Mouse (Mus musculus): ENCODE results near the gene Zfp943. TPM values are rescaled to one million over a fixed set of nuclear protein-coding genes. Genes with fewer than 3 reads are reported as not detected.

Gene Zfp943
- total RNA-seq (2021): 10 to 100 TPM; 12.5 to 17.5 TPM
- long read RNA-seq, experiment 1, partial matches to known transcripts: 0 of 7 reads
- long read RNA-seq, experiment 1, other reads (novel, unspliced or antisense): 2 of 7 reads
- long read RNA-seq, experiment 2, partial matches to known transcripts: 0 of 5 reads
- long read RNA-seq, experiment 2, other reads (novel, unspliced or antisense): 0 of 5 reads

DNA sequence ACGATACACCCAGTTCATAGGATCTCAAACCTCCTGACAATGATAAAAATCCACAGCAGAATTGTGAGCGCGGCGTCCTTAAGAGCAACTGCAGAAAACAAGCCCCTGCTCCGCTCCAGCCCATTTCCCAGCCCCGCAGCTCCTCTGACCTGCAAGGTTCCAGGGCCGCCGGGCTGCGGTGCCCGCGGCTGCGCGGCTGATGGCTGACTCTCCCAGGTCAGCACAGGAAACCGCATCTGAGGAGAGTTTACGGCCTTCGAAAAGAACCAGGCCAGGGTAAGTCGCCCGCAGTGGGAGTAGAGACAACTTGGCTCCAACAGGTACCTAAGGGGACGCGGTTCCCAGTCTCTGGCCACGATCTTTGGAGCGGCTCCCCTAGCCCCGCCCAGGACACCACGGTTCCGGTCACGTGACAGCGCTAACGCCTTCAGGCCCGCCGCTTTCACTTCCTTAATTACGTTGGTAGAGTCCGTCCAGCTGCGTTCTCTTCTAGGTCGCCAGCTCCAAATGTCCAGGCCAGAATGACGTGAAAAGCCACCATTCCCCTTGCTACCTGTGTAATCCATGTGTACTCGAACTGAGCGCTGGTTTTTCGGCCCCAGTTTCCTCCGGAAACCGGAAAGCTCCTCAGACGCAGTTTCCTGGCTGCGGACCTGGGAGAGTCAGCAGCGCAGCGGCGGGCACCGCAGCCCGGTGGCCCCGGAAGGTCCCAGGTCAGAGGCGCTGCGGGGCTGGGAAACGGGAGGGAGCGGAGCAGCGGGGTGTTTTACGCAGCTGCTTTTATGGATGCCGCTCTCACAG lies at the start of gene Zfp943, which contains the start of gene Zfp942:
Gene Zfp943 (plus strand): TSS at position 446 of the 801 bp plus-strand sequence.
Gene Zfp942 (minus strand): TSS at position 358 of the 801 bp plus-strand sequence.
- peak; percentile 80 for DNase-seq

DNA sequence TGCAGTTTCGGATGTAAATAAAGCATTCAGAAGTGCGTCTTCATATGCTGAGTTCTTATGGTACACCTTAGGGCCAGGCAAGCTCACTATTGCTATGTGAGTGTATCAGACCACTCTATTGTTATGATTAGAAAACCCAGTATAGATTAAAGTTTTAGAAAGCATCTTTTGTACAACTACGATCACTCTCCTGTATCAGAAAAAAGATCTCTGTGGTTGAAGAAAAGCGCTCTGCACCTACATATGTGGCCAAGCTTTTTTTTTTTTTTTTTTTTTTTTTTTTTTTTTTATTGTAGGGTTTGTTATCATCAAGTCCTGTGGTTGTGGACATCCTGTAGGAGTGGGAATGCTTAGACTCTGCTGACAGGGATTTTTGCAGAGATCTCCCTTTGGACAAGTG lies 950 bp downstream of the Zfp943 start:
- DNase-seq: no peak

DNA sequence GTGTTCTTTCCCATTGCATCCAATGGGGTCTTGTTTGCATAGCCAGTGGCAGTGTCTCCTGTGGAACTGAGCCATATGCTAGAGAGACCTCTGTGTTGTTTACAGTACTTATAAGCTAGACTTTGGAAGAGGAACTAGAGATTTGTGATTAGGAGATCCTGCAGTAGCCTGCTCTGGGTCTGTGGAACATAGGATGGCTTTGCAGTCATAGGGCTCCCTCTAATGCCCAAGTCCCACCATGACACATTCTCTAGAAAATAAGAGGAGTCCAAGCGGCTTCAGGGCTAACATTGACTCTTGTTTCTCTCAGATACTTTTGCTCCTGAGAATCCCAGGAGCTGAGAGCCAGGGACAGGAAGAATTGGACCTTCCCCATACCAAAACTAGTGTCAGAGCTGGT lies 73.2 kb downstream of the Zfp943 start:
- peak; percentile 29 for DNase-seq

DNA sequence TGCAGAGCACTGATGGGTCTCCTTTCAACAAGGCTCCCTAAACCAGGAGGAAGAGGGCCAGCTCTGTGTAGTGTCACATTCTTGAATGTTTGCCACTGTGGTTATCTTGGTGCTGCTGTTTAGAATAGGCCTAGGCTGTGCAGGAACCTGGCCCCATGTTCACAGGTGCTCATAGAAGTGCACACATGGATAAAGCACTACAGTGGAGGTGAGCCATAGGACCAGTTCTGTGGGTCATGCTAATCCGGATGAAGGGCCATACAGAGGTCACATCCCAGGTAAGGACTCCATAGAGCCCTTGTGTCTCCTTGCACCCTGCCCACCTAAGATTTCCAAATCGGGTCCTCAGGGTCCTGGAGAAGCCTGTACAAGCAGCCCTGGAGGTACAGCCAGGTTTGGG lies 87.1 kb downstream of the Zfp943 start:
- DNase-seq: no peak

DNA sequence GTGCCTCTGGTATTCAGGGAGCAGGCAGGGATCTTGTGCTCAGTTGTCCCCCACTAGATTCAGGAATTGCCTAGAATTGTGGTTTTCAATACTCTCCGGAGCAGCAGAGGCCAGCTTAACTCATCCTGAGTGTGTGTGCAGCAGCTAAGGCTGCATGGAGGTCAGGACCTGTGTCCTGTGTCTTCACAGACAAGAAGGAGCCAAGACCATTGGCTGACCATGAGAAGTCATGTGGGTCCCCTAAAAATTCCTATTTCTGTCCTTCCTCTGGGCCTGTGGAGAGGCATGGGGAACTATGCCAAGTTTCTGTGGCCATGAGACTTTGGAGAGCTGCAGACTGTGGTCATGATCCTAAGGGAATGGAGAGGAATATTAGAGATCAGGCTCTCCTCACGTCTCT lies 90.9 kb downstream of the Zfp943 start:
- DNase-seq: no peak

DNA sequence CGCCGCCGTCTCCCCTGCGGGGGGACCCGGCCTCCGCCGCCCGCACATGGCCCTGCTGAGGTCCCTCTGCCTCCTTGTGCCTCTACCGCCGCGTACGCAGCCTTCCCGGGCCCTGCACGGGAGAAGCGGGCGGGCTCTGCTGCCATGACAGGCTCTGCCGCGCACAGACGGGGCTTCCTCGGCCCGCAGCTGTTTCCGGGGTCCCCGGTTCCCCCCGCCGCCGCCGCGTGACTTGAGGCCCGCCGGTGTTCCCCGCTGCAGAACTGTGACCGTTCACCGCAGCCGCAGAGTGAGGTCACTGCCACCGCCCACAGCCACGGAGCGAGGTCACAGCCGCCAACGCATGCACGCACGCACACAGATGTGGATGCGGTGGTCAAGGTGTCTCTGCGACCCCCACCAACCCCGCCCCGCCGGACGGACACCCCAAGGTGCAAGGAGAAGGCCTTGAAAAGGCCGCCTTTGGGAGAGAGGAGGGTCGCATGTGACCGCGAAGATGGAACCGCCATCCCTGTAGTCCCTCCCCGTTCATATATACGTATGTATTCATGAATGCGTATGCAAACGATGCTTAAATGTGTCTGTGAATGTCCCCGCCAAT lies 118.8 kb downstream of the Zfp943 start:
- peak; percentile 66 for DNase-seq

DNA sequence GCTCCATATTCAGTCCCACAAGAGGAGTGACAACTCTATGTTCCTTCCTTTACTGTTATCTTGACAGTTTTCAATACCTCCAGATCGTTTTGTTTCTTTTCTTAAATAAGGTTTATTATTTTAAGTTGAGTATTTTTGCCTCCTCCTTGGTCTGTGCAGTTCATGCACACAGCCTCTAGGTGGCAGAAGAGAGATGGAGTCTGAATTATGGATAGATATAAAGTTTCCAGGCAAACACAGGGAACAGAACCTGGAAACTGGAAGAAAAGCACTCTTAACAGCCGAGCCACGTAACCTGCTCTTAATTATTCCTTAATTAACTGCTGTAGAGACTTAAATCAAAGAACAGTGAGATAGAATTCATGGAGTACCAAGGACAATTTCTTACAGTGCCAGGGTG lies 120.9 kb downstream of the Zfp943 start:
- peak; percentile 34 for DNase-seq

DNA sequence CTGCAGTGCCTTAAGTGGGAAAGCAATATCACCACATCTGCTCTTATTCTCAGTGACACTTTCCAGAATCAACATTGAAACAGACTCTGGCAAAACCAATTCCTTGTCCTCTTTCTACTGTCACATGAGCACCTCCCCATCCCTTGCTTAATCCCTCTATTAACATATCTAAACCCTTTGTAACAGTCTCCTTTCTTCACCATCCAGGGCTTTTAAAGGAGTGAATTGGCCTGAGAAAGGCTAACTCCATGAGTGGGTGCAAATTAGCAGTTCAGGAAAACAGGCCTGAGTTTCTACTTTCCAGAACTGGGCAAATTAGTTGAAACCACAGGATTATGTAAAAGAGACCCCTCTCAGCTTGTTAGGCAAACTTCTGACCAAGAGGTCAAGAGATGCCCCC lies 156.4 kb downstream of the Zfp943 start:
- DNase-seq: no peak

Other genes starting within 250 kb of the Zfp943 start
- gene Zfp229, start 231.8 kb upstream of the Zfp943 start, total RNA-seq (2021): 10 to 100 TPM in 1 of 2 experiments, 1 to 10 TPM in 1; 9.7 to 12.6 TPM
- 1 to 10 TPM; 3.7 to 4.8 TPM for gene Zfp820, start 116.8 kb upstream of the Zfp943 start, total RNA-seq (2021)
- 1 to 10 TPM; 3.9 to 4.1 TPM for gene Zfp995, start 52.6 kb upstream of the Zfp943 start, total RNA-seq (2021)
- gene Zfp942, start 88 bp upstream of the Zfp943 start, total RNA-seq (2021): 10 to 100 TPM in 1 of 2 experiments, 1 to 10 TPM in 1; 8.2 to 12.8 TPM
- gene Zfp947, start 203.6 kb downstream of the Zfp943 start, total RNA-seq (2021): 1 to 10 TPM in 1 of 2 experiments, under 1 TPM in 1; 0.99 to 2.1 TPM

Measured in adrenal gland, postnatal 10 days (tissue).